Mouse (Mus musculus): ENCODE measurements around the gene Tjp1. TPM values are rescaled to one million over a fixed set of nuclear protein-coding genes. Genes with fewer than 3 reads are reported as not detected.

The Tjp1 gene
- polyA plus RNA-seq (2014; fragmentation: Nextera tagmentation; extraction: Ambion mirVana) = 15.3 and 18.2 TPM in 2 replicates

GRCm38 (mm10) chr7:65527071-65528007, at the start of gene Tjp1:
Gene Tjp1 (minus strand): TSS chr7:65527781.
- ATAC-seq (ENCODE audit: insufficient number of reproducible peaks, insufficient read depth, low FRiP score, low read depth) = no peak
- Histone ChIP-seq H3K9ac (ENCODE audit: low read length) (peak within 1 kb of the TSS; percentile 59), H3K36me3 (ENCODE audit: control insufficient read depth, insufficient read depth, low read length) (no peaks in the 10 kb centered on the region), H3K27ac (replicated peaks in 1 of 2; ENCODE audit: control insufficient read depth in 1 of 2, insufficient read depth in 1 of 2, low read depth in 2 of 2, low read length in 2 of 2) (no peak within 1 kb of the TSS), H3K27me3 (ENCODE audit: control insufficient read depth, insufficient read depth, low read length) (peaks cover 43% of the 10 kb centered on the region), H3K4me3 (ENCODE audit: control insufficient read depth in 1 of 2, insufficient read depth in 1 of 2, low read depth in 1 of 2, low read length in 2 of 2) (peak within 1 kb of the TSS; percentile 64 to 66), H3K9me3 (ENCODE audit: control insufficient read depth, low read length) (no peaks in the 10 kb centered on the region), H3K4me1 (ENCODE audit: control insufficient read depth in 2 of 2, insufficient read depth in 2 of 2, low read length in 2 of 2) (peaks cover 0 to 3% of the 10 kb centered on the region in 2 experiments; a peak in 2 of 4 replicates), H3K4me2 (ENCODE audit: low read length) (peak within 1 kb of the TSS; percentile 99)
- WGBS = under 1% methylated on average over 99 of the region's 115 CpGs

GRCm38 (mm10) chr7:65577118-65577517, 49.5 kb upstream of the Tjp1 start:
- Histone ChIP-seq H3K27me3 (ENCODE audit: control insufficient read depth, insufficient read depth, low read length) (no peaks in the 10 kb centered on the region), H3K36me3 (ENCODE audit: control insufficient read depth, insufficient read depth, low read length) (no peaks in the 10 kb centered on the region), H3K9ac (ENCODE audit: low read length) (no peak overlapping the region), H3K4me3 (ENCODE audit: control insufficient read depth in 1 of 2, insufficient read depth in 1 of 2, low read depth in 1 of 2, low read length in 2 of 2) (no peak overlapping the region), H3K4me2 (ENCODE audit: low read length) (no peak overlapping the region), H3K4me1 (ENCODE audit: control insufficient read depth in 2 of 2, insufficient read depth in 2 of 2, low read length in 2 of 2) (no peaks in the 10 kb centered on the region), H3K9me3 (ENCODE audit: control insufficient read depth, low read length) (no peaks in the 10 kb centered on the region), H3K27ac (replicated peaks in 1 of 2; ENCODE audit: control insufficient read depth in 1 of 2, insufficient read depth in 1 of 2, low read depth in 2 of 2, low read length in 2 of 2) (no peak overlapping the region)
- ATAC-seq (ENCODE audit: insufficient number of reproducible peaks, insufficient read depth, low FRiP score, low read depth) = no peak
- WGBS = 46% methylated on average over 12 of the region's 12 CpGs

- no peak overlapping the region for H3K9ac ChIP-seq (ENCODE audit: low read length)
- no peaks in the 10 kb centered on the region for H3K27me3 ChIP-seq (ENCODE audit: control insufficient read depth, insufficient read depth, low read length)
- H3K36me3 ChIP-seq (ENCODE audit: control insufficient read depth, insufficient read depth, low read length) = no peaks in the 10 kb centered on the region
- H3K4me3 ChIP-seq (ENCODE audit: control insufficient read depth in 1 of 2, insufficient read depth in 1 of 2, low read depth in 1 of 2, low read length in 2 of 2) = no peak overlapping the region
- no peak for ATAC-seq (ENCODE audit: insufficient number of reproducible peaks, insufficient read depth, low FRiP score, low read depth)
- no peaks in the 10 kb centered on the region for H3K4me1 ChIP-seq (ENCODE audit: control insufficient read depth in 2 of 2, insufficient read depth in 2 of 2, low read length in 2 of 2)
- no peak overlapping the region for H3K4me2 ChIP-seq (ENCODE audit: low read length)
- no peaks in the 10 kb centered on the region for H3K9me3 ChIP-seq (ENCODE audit: control insufficient read depth, low read length)
- 59% methylated on average over 5 of the region's 5 CpGs for WGBS
- H3K27ac ChIP-seq (replicated peaks in 1 of 2; ENCODE audit: control insufficient read depth in 1 of 2, insufficient read depth in 1 of 2, low read depth in 2 of 2, low read length in 2 of 2) = no peak overlapping the region
Observed at GRCm38 (mm10) chr7:65572731-65573130, 45.1 kb upstream of the Tjp1 start.

GRCm38 (mm10) chr7:65570691-65571090, 43.1 kb upstream of the Tjp1 start:
- H3K4me2 ChIP-seq (ENCODE audit: low read length) = no peak overlapping the region
- no peak overlapping the region for H3K27ac ChIP-seq (replicated peaks in 1 of 2; ENCODE audit: control insufficient read depth in 1 of 2, insufficient read depth in 1 of 2, low read depth in 2 of 2, low read length in 2 of 2)
- H3K4me1 ChIP-seq (ENCODE audit: control insufficient read depth in 2 of 2, insufficient read depth in 2 of 2, low read length in 2 of 2) = no peaks in the 10 kb centered on the region
- 70% methylated on average over 4 of the region's 4 CpGs for WGBS
- H3K4me3 ChIP-seq (ENCODE audit: control insufficient read depth in 1 of 2, insufficient read depth in 1 of 2, low read depth in 1 of 2, low read length in 2 of 2) = no peak overlapping the region
- no peaks in the 10 kb centered on the region for H3K36me3 ChIP-seq (ENCODE audit: control insufficient read depth, insufficient read depth, low read length)
- no peaks in the 10 kb centered on the region for H3K9me3 ChIP-seq (ENCODE audit: control insufficient read depth, low read length)
- no peak overlapping the region for H3K9ac ChIP-seq (ENCODE audit: low read length)
- no peaks in the 10 kb centered on the region for H3K27me3 ChIP-seq (ENCODE audit: control insufficient read depth, insufficient read depth, low read length)
- no peak for ATAC-seq (ENCODE audit: insufficient number of reproducible peaks, insufficient read depth, low FRiP score, low read depth)

DNA sequence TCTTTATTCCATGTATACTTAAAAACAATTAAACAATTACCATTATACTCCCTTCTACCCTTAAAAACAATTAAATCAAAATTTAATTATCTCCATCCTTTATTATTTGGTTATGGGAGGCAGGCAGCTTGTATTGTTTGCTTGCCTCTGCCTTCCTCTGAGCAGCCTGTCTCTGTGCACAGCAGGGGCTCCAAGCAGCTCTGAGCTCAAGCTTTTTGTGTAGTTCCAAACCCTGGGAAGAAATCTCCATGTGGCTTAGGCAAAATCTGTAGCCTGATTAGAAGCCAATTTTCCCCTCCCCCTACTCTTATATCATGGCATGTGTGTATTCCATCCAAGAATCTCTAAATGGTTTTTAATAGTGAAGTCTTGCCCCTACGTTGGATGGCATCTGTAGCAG, 28.4 kb upstream of the Tjp1 start:
- H3K27me3 ChIP-seq (ENCODE audit: control insufficient read depth, insufficient read depth, low read length) = no peaks in the 10 kb centered on the region
- 72% methylated on average over 1 of the region's 1 CpGs for WGBS
- ATAC-seq (ENCODE audit: insufficient number of reproducible peaks, insufficient read depth, low FRiP score, low read depth) = no peak
- H3K9ac ChIP-seq (ENCODE audit: low read length) = no peak overlapping the region
- no peaks in the 10 kb centered on the region for H3K4me1 ChIP-seq (ENCODE audit: control insufficient read depth in 2 of 2, insufficient read depth in 2 of 2, low read length in 2 of 2)
- H3K27ac ChIP-seq (replicated peaks in 1 of 2; ENCODE audit: control insufficient read depth in 1 of 2, insufficient read depth in 1 of 2, low read depth in 2 of 2, low read length in 2 of 2) = no peak overlapping the region
- no peaks in the 10 kb centered on the region for H3K36me3 ChIP-seq (ENCODE audit: control insufficient read depth, insufficient read depth, low read length)
- no peak overlapping the region for H3K4me3 ChIP-seq (ENCODE audit: control insufficient read depth in 1 of 2, insufficient read depth in 1 of 2, low read depth in 1 of 2, low read length in 2 of 2)
- no peaks in the 10 kb centered on the region for H3K9me3 ChIP-seq (ENCODE audit: control insufficient read depth, low read length)
- H3K4me2 ChIP-seq (ENCODE audit: low read length) = no peak overlapping the region

- Histone ChIP-seq H3K4me2 (ENCODE audit: low read length) (no peak overlapping the region), H3K36me3 (ENCODE audit: control insufficient read depth, insufficient read depth, low read length) (no peaks in the 10 kb centered on the region), H3K27ac (replicated peaks in 1 of 2; ENCODE audit: control insufficient read depth in 1 of 2, insufficient read depth in 1 of 2, low read depth in 2 of 2, low read length in 2 of 2) (no peak overlapping the region), H3K9ac (ENCODE audit: low read length) (no peak overlapping the region), H3K4me3 (ENCODE audit: control insufficient read depth in 1 of 2, insufficient read depth in 1 of 2, low read depth in 1 of 2, low read length in 2 of 2) (no peak overlapping the region), H3K9me3 (ENCODE audit: control insufficient read depth, low read length) (no peaks in the 10 kb centered on the region), H3K4me1 (ENCODE audit: control insufficient read depth in 2 of 2, insufficient read depth in 2 of 2, low read length in 2 of 2) (no peaks in the 10 kb centered on the region; a peak in 1 of 4 replicates), H3K27me3 (ENCODE audit: control insufficient read depth, insufficient read depth, low read length) (no peaks in the 10 kb centered on the region)
- ATAC-seq (ENCODE audit: insufficient number of reproducible peaks, insufficient read depth, low FRiP score, low read depth) = no peak
- 53% methylated on average over 5 of the region's 5 CpGs for WGBS
Observed at GRCm38 (mm10) chr7:65545741-65546140, 18.2 kb upstream of the Tjp1 start.

DNA sequence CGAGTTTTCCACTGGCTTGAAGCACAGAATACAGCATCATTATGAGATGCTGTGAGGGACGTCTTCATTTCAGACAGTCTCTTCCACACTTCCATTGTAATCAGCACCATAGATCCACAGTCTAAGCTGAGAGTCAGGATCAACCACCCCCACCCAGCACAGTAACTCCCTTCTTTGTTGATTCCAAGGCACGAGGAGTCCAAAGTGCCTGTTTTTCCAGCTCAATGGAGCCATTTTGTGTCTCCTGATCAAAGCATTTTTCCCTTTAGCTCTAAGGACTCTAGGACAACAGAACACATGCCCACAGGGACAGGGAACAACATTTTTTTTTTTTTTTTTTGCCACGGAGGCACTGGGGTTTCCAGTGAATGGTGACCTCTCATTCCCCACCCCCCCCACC, 5.1 kb upstream of the Tjp1 start:
- 59% methylated on average over 4 of the region's 4 CpGs for WGBS
- H3K4me3 ChIP-seq (ENCODE audit: control insufficient read depth in 1 of 2, insufficient read depth in 1 of 2, low read depth in 1 of 2, low read length in 2 of 2) = no peak overlapping the region

More for the DNA sequence above, 5.1 kb upstream of the Tjp1 start:
- H3K9ac ChIP-seq (ENCODE audit: low read length) = no peak overlapping the region
- H3K9me3 ChIP-seq (ENCODE audit: control insufficient read depth, low read length) = peaks cover 11% of the 10 kb centered on the region
- H3K36me3 ChIP-seq (ENCODE audit: control insufficient read depth, insufficient read depth, low read length) = no peaks in the 10 kb centered on the region
- no peaks in the 10 kb centered on the region; a peak in 1 of 4 replicates for H3K4me1 ChIP-seq (ENCODE audit: control insufficient read depth in 2 of 2, insufficient read depth in 2 of 2, low read length in 2 of 2)
- no peak for ATAC-seq (ENCODE audit: insufficient number of reproducible peaks, insufficient read depth, low FRiP score, low read depth)
- peaks cover 13% of the 10 kb centered on the region; the same call in 1 of the 2 replicates for H3K27me3 ChIP-seq (ENCODE audit: control insufficient read depth, insufficient read depth, low read length)
- no peak overlapping the region for H3K27ac ChIP-seq (replicated peaks in 1 of 2; ENCODE audit: control insufficient read depth in 1 of 2, insufficient read depth in 1 of 2, low read depth in 2 of 2, low read length in 2 of 2)
- no peak overlapping the region for H3K4me2 ChIP-seq (ENCODE audit: low read length)

Measured in heart, embryonic 14.5 days (tissue).